Mouse (Mus musculus) embryonic stem cell, embryonic (primary cell): ENCODE results near the gene Gm7876.
"Not testable (repeated sequence)": the region's sequence is repeated elsewhere in the genome, so short reads cannot be mapped to it uniquely, and the experiment has no call there.

ENCODE experiments used
- CTCF ChIA-PET, 4 experiments: fragments of 300-600 bp in 2 of 4; fragments of 350-600 bp in 2 of 4; sonication (Branson Sonifier 250); formaldehyde crosslinking; loops; one replicate each; lab custom pipeline; 2022; ENCODE audit warnings: inconsistent platforms in 2 of 4; lab: Charles Lee
- POLR2A ChIA-PET, 4 experiments: fragments of 300-600 bp in 2 of 4; fragments of 350-600 bp in 2 of 4; sonication (Branson Sonifier 250); formaldehyde crosslinking; loops; one replicate each; lab custom pipeline; 2022; ENCODE audit warnings: antibody characterized with exemption in 4 of 4, inconsistent platforms in 1 of 4; lab: Charles Lee

Gm7876 gene

DNA sequence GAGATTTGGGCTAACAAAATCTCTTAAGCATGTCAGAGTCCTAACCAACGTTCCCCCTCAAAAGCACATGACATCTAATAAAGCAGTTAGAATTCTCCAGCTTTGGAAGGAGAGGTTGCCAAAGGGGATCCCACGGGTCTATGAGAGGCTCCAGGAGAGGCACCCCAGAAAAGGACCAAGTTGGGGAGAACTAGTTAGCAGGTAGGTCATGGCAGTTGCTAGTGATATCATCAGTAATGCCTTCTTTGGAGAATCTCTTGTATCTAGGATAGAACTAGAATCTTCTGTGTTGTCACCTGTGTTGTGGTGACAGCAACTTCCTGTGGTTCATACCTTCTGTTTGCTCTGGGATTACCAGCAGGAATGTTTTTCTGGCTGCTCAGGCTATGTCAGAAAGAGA, at the start of gene Gm7876:
Gm7876 (plus strand) TSS at position 301 of the 400 bp plus-strand sequence.
- CTCF ChIA-PET, POLR2A ChIA-PET: not testable (repeated sequence)

DNA sequence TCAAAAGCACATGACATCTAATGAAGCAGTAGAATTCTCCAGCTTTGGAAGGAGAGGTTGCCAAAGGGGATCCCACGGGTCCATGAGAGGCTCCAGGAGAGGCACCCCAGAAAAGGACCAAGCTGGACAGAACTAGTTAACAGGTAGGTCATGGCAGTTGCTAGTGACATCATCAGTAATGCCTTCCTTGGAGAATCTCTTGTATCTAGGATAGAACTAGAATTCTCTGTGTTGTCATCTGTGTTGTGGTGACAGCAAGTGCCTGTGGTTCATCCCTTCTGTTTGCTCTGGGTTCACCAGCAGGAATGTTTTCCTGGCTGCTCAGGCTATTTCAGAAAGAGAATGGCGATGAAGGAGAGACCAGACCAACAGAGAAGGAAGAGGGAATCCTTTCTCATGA, 45.1 kb upstream of the Gm7876 start, which contains the start of gene Gm3239:
Gm3239 (plus strand) TSS at position 301 of the 400 bp plus-strand sequence.
- POLR2A ChIA-PET, CTCF ChIA-PET: not testable (repeated sequence)

DNA sequence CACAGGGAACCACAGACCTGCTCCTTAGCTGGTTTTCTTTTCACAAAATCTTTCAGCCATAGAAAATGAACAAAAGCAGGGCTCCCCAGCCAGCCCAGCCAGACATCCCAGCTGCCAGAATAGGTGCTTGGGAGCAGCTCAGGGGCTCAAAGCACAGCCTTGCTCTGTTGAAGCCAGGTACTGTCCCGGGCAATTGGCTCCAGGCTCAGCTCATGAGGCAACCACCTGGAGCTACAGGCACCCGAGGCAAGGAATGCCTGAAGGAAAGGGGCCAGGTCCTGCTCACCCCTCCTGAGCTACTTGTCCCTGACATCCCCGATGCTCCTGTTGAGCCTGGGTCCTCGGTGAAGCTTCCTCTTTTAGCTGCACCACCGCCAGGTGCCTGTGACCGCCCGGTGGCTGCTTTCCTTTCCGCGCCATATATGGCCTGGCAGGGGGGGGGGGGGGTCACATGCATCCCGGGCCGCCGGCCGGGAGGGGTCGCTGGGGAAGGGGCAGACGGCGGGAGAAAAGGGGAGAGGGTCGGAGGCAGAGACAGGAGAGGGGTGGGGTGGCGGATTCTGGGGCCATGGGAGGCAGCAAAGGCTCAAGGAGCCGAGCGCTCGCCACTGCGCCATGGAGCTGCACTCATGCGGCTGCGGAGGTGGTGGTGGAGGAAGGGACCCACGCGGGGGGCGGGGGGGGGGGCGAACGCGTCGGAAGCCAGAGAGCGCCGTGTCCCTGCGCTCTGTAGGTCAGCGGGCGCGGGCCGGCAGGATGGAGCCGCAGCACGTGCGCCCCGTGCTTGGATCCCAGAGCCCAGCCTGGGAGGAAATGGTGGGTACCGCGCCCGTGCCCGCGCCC, 17.2 kb downstream of the Gm7876 start, which contains the start of gene Gm3252:
Gm3252 (plus strand) TSS at position 738 of the 843 bp plus-strand sequence.
- CTCF ChIA-PET, POLR2A ChIA-PET: not testable (repeated sequence)
